Mouse (Mus musculus) kidney, postnatal 25 days (tissue): ENCODE data around the gene Rps16.
A peak's percentile ranks its signal among the peaks of the same experiment; 100 is the strongest.
"Not testable (repeated sequence)": the region's sequence is repeated elsewhere in the genome, so short reads cannot be mapped to it uniquely, and the experiment has no call there.

Source experiments
- DNase-seq, 2 experiments: peaks; one replicate each; pipeline ENCODE4 v3.0.0; 2021; ENCODE audit warnings: mixed read lengths in 2 of 2

The Rps16 gene

DNA sequence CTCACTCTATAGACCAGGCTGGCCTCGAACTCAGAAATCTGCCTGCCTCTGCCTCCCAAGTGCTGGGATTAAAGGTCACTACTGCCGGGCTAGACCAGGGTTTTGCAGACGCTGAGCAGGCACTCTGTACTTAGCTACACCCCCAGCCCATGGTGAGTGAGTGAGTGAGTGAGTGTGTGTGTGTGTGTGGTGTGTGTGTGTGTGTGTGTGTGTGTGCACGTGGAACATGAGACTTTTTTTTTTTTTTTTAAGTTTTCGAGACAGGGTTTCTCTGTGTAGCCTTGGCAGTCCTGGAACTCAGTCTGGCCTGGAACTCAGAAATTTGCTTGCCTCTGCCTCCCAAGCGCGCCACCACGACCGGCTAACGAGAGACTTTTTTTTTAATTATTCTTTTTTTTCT, 24.2 kb downstream of the Rps16 start:
- peak in 1 of 2 experiments; percentile 39 for DNase-seq

GRCm38 (mm10) chr7:28375176-28375921, 24.9 kb downstream of the Rps16 start:
- peak; percentile 94 to 97 for DNase-seq

GRCm38 (mm10) chr7:28376011-28376771, 25.7 kb downstream of the Rps16 start:
- peak; percentile 91 to 99 for DNase-seq

GRCm38 (mm10) chr7:28377190-28378065, 27.0 kb downstream of the Rps16 start:
- peak; percentile 16 to 59 for DNase-seq

DNA sequence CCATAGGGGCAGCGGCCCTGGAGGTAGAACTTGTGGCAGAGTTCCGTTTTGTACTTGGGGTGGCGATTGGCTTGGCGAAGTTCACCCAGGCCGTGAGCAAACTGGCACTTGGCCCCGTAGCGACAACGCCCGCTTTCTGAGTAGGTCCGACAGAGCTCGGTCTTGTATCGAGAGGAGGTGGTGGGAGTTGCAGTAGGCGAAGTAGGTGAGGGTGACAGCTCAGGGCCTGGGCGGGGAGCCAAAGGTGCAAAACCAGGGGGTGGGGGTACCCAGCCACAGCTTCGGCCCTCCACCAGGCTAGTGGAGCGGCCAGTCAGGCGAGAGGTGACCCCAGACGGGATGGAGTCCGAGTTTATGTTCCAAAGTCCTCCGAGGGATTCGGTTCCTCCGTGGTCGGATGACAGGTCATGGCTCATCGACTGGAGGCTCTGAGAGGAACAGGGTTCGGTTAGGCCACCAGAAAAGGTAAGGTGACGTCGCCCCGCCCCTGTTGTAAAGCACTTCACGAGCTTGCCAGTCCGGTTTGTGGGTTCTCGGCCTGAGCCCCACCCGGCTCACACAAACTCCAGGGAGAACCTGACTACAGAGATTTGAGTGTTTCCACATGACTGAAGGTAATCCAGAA, 27.7 kb downstream of the Rps16 start:
- DNase-seq = peak; percentile 84 to 94

DNA sequence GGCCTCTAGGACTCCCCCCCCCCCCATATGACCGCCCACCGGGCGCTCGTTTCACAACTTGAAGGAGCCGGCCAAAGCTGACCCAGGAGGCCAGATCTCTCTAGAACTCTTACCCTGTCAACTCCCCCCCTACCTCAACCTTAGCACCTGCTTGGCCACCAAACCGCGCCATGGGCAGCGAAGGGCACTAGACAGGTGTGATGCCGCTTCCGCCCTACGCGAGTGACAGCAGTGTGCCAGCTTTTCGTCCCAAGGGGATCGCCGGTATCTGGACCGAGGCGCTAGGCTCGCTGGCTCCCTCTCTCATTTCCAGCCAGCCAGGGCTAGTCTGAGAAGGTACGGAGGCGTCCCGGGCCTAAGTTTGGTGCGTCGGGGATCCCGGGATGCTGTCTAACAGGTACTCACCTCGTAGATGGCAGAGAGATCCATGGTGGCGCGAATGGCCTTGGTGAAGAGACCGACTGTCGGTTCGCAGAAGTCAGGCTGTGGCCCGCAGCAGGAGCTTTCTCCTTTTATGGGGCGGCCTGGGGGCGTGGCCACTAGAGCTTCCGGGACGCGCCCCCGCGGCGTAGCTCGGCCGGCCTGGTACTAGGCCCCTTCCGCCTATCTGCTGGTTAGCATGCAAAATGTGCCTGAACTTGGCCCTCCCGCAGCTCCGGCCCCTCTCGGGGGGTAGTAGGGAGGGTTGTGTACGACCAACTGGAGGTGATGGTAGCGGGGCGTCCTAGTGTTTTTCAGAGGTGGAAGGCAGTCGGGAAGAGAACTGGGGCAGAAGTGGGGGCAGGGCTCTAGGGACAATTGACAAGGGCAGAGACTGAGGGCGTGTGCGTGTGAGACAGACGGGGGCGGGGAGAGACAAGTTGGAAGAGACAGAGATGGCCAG, 28.6 kb downstream of the Rps16 start:
- peak; percentile 98 to 99 for DNase-seq

DNA sequence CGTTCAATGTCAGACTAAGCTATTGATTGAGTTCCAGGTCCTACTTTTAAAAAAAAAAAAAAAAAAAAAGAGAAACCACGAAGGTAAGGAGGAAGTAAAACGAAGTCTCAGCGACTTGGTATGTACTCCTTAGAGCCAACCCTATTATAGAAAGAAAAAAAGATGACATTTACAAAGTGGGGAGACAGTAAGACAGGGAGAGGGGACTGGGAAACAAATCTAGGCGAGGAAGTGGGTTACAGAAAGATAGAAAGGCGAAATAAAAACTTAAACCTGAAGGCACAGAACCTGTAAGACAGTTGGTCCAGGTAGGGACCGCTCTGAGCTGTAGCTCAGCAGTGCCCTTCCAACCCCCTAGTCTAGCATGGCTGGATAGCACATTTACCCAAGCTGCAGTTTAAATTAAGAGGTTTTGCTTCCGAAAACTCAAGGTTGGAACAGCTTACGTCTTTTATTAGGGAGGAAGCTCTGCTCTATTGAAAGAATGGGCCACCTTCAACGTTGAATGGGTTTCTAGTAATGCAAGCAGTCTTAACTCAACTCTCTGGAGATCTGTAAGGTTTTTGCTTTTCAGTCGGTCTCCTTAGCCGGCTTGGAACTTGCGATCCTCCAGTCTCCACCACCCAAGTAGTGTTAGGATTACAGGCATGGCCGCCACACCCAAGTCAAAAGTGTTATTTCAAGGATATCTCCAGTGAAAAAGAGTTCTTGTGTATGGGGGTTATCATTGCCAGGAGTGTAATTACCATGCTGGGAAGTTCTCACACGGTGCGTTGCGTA, 30.0 kb downstream of the Rps16 start, which contains the start of gene Zfp36:
Zfp36 (minus strand) TSS at position 17 of the 780 bp plus-strand sequence.
- DNase-seq = no peak

GRCm38 (mm10) chr7:28381017-28381790, 30.8 kb downstream of the Rps16 start:
- peak; percentile 80 to 90 for DNase-seq

DNA sequence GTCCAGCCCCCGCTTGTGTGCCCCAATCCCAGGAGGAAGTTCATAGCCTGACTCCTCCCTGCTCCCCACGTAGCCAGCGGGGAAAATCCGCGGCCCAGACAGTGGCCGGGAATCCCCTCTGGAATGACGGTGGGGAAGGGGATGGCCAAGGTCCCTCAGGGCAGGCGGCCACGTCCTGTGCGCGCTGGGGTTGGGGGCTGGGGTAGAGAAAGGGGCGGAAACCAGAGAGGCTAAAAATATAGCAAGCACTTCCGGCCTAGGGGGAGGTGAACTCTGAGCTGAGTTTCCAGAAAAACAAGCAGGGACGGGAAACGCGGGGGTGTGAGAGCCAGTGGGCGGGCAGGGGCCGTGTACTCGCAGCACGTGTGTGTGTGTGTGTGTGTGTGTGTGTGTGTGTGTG, 31.5 kb downstream of the Rps16 start:
- DNase-seq = peak; percentile 91 to 96

DNA sequence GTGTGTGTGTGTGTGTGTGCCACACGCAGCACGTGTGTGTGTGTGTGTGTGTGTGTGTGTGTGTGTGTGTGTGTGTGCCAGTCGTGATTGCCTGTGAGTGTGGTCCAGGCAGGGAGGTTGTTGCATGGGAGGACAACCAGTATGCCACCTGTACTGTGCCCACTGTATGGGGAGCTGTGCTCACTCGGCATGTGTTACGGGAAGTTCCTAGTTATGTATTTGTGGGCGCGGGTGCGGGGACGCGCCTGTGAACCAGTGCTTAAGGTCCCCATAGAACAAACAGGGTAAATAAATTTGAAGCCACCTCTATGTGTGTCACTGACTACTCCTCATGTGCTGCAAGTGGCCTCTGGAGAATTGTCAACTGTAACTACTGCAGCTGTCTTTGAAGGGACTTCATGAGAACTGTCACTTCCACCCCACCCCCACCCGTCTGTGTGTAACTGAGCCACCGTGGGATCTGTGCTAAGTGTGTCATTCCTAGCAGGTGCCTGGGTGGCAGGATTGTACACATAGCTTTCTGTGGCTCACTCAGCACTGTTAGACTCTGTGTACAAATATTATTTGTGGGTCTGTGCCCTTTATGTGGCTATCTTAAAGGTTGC, 32.0 kb downstream of the Rps16 start:
- no peak for DNase-seq

- peak; percentile 65 to 91 for DNase-seq
Observed at GRCm38 (mm10) chr7:28382981-28383396, 32.5 kb downstream of the Rps16 start.

GRCm38 (mm10) chr7:28383606-28384005, 33.2 kb downstream of the Rps16 start:
- no peak for DNase-seq

GRCm38 (mm10) chr7:28384162-28384561, 33.7 kb downstream of the Rps16 start:
- DNase-seq = no peak

DNA sequence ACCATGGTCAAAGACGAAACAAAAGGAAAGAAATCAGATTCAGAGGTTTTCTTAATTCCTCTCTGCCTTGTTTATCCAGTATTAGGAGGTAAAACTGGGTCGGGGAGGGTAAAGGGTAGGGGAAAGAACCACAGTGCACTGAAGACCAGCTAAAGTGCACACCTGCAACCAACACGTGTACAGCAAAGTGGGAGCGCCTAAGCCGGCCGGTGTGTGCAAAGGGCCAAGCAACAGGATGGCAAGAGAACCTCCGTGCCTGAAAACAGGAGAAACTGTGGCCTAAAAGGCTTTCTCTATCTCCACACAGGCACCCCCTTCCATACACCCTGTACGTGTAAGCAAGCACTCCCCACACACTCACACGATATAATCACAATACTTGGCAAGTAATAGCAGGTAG, 34.7 kb downstream of the Rps16 start:
- DNase-seq = no peak

- peak; percentile 21 to 55 for DNase-seq
Observed at GRCm38 (mm10) chr7:28386007-28386406, 35.6 kb downstream of the Rps16 start.

- peak; percentile 90 to 96 for DNase-seq
Observed at GRCm38 (mm10) chr7:28386462-28386861, 36.0 kb downstream of the Rps16 start.

DNA sequence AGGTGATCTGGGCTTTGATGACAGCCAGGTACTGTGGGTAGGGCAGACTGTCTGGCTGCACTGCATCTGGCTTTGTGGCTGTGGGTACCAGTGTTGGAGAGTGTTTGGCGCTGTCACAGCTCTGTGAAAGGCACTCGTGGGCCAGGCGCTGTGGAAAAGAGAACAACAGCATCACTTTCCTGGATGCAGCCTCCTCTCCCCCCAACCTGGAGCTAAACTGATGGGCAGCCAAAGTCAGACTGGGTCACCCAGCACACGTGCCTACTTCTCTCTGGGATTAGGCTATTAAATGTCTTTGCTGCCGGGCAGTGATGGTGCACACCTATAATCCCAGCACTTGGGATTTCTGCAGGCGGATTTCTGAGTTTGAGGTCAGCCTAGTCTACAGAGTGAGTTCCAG, 36.4 kb downstream of the Rps16 start:
- DNase-seq = peak in 1 of 2 experiments; percentile 38

DNA sequence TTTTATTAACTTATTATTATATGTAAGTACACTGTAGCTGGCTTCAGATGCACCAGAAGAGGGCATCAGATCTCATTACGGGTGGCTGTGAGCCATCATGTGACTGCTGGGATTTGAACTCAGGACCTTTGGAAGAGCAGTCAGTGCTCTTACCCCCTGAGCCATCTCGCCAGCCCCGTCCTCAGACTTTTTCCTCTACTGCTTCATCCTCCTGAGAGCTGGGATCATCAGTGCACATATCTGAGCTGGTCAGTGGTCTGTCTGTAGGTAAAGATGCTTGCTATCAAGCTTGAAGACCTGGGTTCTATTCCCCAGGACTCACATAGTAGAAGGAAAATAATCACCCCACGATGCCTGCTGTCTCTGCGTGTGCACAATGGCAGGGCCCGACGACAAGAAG, 36.9 kb downstream of the Rps16 start:
- not testable (repeated sequence) for DNase-seq

- DNase-seq = peak in 1 of 2 experiments; percentile 16
Observed at GRCm38 (mm10) chr7:28390331-28390730, 39.9 kb downstream of the Rps16 start.
